Mouse (Mus musculus): ENCODE measurements at regions not wholly inside any gene's neighbourhood (a gene's known extent, or its start where the extent isn't known, plus 50 kb on each side); places are given as distances from the start of the nearest gene placed in this dataset.
"Not testable (repeated sequence)": the region's sequence is repeated elsewhere in the genome, so short reads cannot be mapped to it uniquely, and the experiment has no call there.

DNA sequence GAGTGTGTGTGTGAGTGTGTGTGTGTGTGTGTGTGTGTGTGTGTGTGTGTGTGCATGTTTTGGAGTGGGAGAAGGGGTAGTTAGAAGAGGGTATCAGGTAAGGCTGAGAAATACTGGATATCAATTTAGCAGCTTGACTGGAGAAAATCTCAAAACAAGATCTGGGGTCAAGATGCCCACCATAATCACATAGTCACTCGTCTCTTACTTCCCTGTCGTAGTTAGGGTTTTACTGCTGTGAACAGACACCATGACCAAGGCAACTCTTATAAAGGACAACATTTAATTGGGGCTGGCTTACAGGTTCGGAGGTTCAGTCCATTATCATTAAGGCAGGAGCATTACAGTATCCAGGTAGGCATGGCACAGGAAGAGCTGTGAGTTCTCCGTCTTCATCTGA lies 177.4 kb downstream of the Ifng start:
- H3K9ac ChIP-seq (replicated peaks; ENCODE audit: low read depth, low read length); H3K4me3 ChIP-seq (ENCODE audit: low read depth, low read length); H3K27ac ChIP-seq (ENCODE audit: low read depth, low read length); H3K36me3 ChIP-seq (ENCODE audit: control insufficient read depth, insufficient read depth, low read length); H3K27me3 ChIP-seq (ENCODE audit: control insufficient read depth, insufficient read depth, low read length); H3K4me2 ChIP-seq (ENCODE audit: low read depth, low read length); H3K9me3 ChIP-seq (ENCODE audit: control insufficient read depth, low read length); ATAC-seq (ENCODE audit: low read depth); H3K4me1 ChIP-seq (ENCODE audit: control insufficient read depth, insufficient read depth, low read length): not testable (repeated sequence)
- WGBS: 97% methylated on average over 4 of the region's 4 CpGs

DNA sequence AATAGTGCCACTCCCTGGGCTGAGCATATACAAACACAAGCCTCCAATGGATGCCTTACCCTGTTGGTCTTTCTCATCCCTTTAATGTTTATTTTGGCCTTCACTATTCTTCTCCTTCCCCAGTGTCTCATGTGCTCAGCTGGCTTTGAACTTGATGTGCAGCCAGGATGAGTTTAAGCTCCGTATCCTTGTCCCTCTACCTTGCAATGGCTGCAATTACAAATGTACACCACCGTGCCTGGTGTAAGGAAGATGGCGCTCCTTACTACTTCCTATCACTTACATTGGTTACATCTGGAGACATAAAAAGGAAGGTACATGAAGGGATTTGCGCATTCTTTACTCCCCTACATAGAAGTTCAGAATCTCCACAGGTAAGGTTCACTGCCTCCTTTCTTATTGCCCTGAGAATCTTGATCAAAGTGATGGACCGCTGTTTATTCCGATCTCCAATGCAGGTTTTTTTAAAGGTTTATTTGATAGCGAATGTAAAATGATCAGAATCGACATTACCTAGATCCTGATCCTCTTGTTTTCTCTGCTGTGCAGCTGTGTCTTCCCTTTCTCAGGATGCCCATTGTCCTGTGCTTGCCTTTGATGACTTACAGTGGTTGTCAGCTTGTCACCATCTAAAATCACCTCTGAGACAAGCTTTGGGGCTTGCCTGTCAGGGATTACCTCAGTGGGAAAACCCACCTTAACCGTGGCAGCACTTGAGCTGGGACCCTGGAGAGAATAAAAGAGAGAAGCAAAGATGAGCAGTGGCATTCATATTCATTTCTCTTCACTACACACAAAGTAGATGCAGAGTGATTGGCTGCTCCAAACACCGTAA lies 178.1 kb downstream of the Ifng start:
- Histone ChIP-seq H3K27ac (ENCODE audit: low read depth, low read length) (no peak overlapping the region), H3K9ac (replicated peaks; ENCODE audit: low read depth, low read length) (no peak overlapping the region), H3K27me3 (ENCODE audit: control insufficient read depth, insufficient read depth, low read length) (no peaks in the 10 kb centered on the region), H3K9me3 (ENCODE audit: control insufficient read depth, low read length) (no peaks in the 10 kb centered on the region), H3K4me3 (ENCODE audit: low read depth, low read length) (no peak overlapping the region), H3K4me1 (ENCODE audit: control insufficient read depth, insufficient read depth, low read length) (no peaks in the 10 kb centered on the region), H3K4me2 (ENCODE audit: low read depth, low read length) (no peak overlapping the region), H3K36me3 (ENCODE audit: control insufficient read depth, insufficient read depth, low read length) (no peaks in the 10 kb centered on the region)
- 93% methylated on average over 10 of the region's 10 CpGs for WGBS
- ATAC-seq (ENCODE audit: low read depth): no peak

DNA sequence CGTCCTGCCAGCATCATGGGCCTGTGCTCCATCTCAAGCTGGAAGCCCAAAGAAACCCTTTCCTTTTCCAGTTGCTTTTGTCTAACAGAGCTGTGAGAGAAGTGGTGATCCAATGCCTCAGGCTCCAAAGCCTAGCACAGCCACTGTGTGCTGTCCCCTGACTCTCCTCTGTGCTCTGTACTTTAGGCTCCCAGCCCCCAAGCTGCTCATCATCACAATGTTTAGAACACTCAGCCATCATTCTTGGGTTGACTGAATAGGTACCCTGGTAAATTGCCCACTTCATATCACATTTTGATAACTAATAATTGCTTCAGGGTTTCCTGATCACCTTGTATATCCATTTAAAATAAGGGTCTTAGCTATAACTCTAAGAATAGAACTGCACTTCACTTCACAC lies 178.8 kb downstream of the Ifng start:
- Histone ChIP-seq H3K4me1 (ENCODE audit: control insufficient read depth, insufficient read depth, low read length) (no peaks in the 10 kb centered on the region), H3K9me3 (ENCODE audit: control insufficient read depth, low read length) (no peaks in the 10 kb centered on the region), H3K27ac (ENCODE audit: low read depth, low read length) (no peak overlapping the region), H3K4me2 (ENCODE audit: low read depth, low read length) (no peak overlapping the region), H3K9ac (replicated peaks; ENCODE audit: low read depth, low read length) (no peak overlapping the region), H3K4me3 (ENCODE audit: low read depth, low read length) (no peak overlapping the region), H3K36me3 (ENCODE audit: control insufficient read depth, insufficient read depth, low read length) (no peaks in the 10 kb centered on the region), H3K27me3 (ENCODE audit: control insufficient read depth, insufficient read depth, low read length) (no peaks in the 10 kb centered on the region)
- 95% methylated on average over 1 of the region's 1 CpGs for WGBS
- ATAC-seq (ENCODE audit: low read depth): no peak

DNA sequence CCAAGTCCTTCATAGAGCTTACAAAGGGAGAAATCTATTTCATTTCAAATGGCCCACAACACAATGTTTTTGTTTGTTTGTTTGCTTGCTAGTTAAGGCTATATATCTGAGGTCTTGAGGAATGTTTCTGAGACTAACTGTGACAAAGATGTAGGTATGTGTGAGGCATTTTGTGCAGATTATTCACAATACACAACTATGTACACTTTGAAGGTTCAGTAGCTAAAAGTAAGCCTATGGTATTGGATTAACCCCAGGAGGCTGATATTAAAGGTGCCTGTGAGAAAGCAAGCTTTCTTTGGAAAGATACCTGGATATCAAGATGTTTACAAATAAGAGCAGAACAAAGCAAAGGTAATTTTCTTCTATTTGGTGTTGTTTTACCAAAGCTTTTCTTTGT lies 179.8 kb downstream of the Ifng start:
- ATAC-seq (ENCODE audit: low read depth): no peak

DNA sequence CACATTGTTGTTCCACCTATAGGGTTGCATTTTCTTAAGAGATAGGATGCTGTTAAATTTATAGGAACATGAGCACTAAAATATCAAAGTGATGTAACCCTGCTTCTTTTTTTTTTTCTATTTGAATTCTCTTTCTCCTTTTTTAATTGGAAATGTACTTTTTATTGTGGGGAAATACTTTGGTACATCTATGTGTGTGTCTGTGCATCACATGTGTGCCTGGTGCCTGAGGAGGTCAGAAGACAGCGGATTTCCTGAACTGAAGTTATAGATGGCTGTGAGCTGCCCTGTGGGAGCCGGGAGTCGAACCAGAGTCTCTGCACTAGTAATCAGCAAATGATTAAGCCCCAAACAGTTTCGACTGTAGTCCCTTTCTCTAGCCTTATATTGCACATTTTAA lies 180.7 kb downstream of the Ifng start:
- no peak overlapping the region for H3K27ac ChIP-seq (ENCODE audit: low read depth, low read length)
- 86% methylated on average over 4 of the region's 4 CpGs for WGBS

More for the DNA sequence above, 179.8 kb downstream of the Ifng start:
- Histone ChIP-seq H3K4me1 (ENCODE audit: control insufficient read depth, insufficient read depth, low read length) (no peaks in the 10 kb centered on the region), H3K4me3 (ENCODE audit: low read depth, low read length) (no peak overlapping the region), H3K4me2 (ENCODE audit: low read depth, low read length) (no peak overlapping the region), H3K27ac (ENCODE audit: low read depth, low read length) (no peak overlapping the region), H3K27me3 (ENCODE audit: control insufficient read depth, insufficient read depth, low read length) (no peaks in the 10 kb centered on the region), H3K9ac (replicated peaks; ENCODE audit: low read depth, low read length) (no peak overlapping the region), H3K36me3 (ENCODE audit: control insufficient read depth, insufficient read depth, low read length) (no peaks in the 10 kb centered on the region), H3K9me3 (ENCODE audit: control insufficient read depth, low read length) (no peaks in the 10 kb centered on the region)

DNA sequence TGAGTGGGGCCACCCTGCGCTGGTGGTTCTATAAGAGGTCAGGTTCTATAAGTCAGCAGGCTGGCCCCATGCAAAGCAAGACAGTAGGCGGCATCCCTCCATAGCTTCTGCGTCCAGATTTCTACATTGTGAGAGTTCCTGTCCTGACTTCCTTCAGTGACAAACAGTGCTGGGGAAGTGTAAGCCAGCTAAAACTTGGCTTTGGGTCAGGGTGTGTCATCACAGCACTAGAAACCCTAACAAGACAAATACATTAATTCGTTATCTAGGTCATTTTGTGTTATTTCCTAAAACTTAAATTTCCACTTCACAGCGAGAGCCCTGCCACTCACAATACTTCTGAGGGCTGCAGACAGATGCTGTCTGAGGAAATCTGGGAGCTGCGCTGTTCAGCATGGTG lies 181.3 kb downstream of the Ifng start:
- H3K9me3 ChIP-seq (ENCODE audit: control insufficient read depth, low read length): no peaks in the 10 kb centered on the region
- H3K36me3 ChIP-seq (ENCODE audit: control insufficient read depth, insufficient read depth, low read length): no peaks in the 10 kb centered on the region

More for the DNA sequence above, 180.7 kb downstream of the Ifng start:
- H3K4me2 ChIP-seq (ENCODE audit: low read depth, low read length): no peak overlapping the region
- no peaks in the 10 kb centered on the region for H3K9me3 ChIP-seq (ENCODE audit: control insufficient read depth, low read length)
- H3K4me1 ChIP-seq (ENCODE audit: control insufficient read depth, insufficient read depth, low read length): no peaks in the 10 kb centered on the region
- H3K36me3 ChIP-seq (ENCODE audit: control insufficient read depth, insufficient read depth, low read length): no peaks in the 10 kb centered on the region
- no peaks in the 10 kb centered on the region for H3K27me3 ChIP-seq (ENCODE audit: control insufficient read depth, insufficient read depth, low read length)
- ATAC-seq (ENCODE audit: low read depth): no peak
- H3K4me3 ChIP-seq (ENCODE audit: low read depth, low read length): no peak overlapping the region
- H3K9ac ChIP-seq (replicated peaks; ENCODE audit: low read depth, low read length): no peak overlapping the region

DNA sequence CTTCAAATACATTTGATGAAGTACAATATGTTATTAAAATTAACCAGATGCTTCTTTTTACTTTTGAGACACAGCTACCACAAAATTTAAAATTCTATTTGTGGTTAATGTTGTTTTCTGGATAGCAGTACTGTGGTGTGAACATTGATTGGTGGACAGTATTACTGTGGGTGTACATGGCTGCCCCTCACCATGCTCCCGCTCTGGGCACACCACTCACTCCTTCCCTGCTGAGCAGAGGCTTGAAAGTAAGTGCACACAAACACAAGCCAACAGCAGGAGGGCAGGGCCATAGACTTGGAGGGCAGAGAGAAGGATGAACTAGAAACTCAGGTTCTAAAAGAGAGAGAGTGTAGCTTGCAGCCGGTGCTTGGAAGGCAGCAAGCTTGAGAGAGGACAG lies 182.1 kb downstream of the Ifng start:
- ATAC-seq (ENCODE audit: low read depth): no peak
- Histone ChIP-seq H3K9me3 (ENCODE audit: control insufficient read depth, low read length) (no peaks in the 10 kb centered on the region), H3K27ac (ENCODE audit: low read depth, low read length) (no peak overlapping the region), H3K36me3 (ENCODE audit: control insufficient read depth, insufficient read depth, low read length) (no peaks in the 10 kb centered on the region), H3K4me2 (ENCODE audit: low read depth, low read length) (no peak overlapping the region), H3K27me3 (ENCODE audit: control insufficient read depth, insufficient read depth, low read length) (no peaks in the 10 kb centered on the region), H3K9ac (replicated peaks; ENCODE audit: low read depth, low read length) (no peak overlapping the region), H3K4me3 (ENCODE audit: low read depth, low read length) (no peak overlapping the region), H3K4me1 (ENCODE audit: control insufficient read depth, insufficient read depth, low read length) (no peaks in the 10 kb centered on the region)
- 84% methylated on average over 2 of the region's 2 CpGs for WGBS

More for the DNA sequence above, 181.3 kb downstream of the Ifng start:
- 82% methylated on average over 6 of the region's 6 CpGs for WGBS
- ATAC-seq (ENCODE audit: low read depth): no peak
- no peak overlapping the region for H3K4me2 ChIP-seq (ENCODE audit: low read depth, low read length)
- no peak overlapping the region for H3K9ac ChIP-seq (replicated peaks; ENCODE audit: low read depth, low read length)
- H3K4me1 ChIP-seq (ENCODE audit: control insufficient read depth, insufficient read depth, low read length): no peaks in the 10 kb centered on the region
- no peaks in the 10 kb centered on the region for H3K27me3 ChIP-seq (ENCODE audit: control insufficient read depth, insufficient read depth, low read length)
- no peak overlapping the region for H3K4me3 ChIP-seq (ENCODE audit: low read depth, low read length)
- H3K27ac ChIP-seq (ENCODE audit: low read depth, low read length): no peak overlapping the region

DNA sequence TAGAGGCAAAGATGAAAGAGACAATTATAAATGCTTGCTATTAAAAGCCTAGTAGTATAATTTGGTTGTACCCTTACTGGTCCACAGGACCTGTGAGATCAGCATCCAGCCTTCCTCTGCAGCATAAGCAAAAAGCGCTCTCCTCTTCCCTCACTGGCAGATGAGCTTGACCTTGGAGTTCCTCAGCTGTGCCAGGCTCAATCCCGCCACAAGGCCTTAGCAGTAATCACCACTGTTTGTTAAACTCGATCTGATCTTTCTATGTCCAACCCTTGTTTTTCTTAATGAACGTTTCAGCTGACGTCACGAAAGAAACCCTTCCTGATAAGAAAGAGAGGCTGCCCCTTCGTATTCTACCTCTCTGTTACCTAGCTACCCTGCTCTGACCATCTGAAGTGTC lies 183.5 kb downstream of the Ifng start:
- H3K9me3 ChIP-seq (ENCODE audit: control insufficient read depth, low read length): no peaks in the 10 kb centered on the region
- 85% methylated on average over 7 of the region's 7 CpGs for WGBS

DNA sequence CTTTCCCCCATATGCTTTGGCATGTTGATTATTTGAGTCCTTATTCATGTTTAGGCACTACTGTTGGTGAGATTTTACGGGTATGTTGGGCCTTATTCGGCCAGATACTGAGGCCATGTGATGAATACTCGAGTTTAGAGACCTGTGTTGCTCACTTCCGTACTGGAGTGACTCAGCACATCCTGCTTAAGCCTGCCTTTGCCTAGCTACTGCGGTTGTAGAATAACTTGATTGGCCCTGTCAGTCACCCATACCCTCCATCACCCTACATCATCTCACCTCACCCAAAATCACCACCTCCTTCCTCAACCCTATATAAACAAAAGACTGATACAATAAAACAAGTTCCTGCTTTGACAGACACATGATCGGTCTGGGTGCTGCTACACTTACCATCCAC lies 187.2 kb downstream of the Ifng start:
- WGBS: 91% methylated on average over 6 of the region's 6 CpGs
- Histone ChIP-seq H3K27me3 (ENCODE audit: control insufficient read depth, insufficient read depth, low read length) (no peaks in the 10 kb centered on the region), H3K4me2 (ENCODE audit: low read depth, low read length) (no peak overlapping the region), H3K4me1 (ENCODE audit: control insufficient read depth, insufficient read depth, low read length) (no peaks in the 10 kb centered on the region), H3K27ac (ENCODE audit: low read depth, low read length) (no peak overlapping the region), H3K9ac (replicated peaks; ENCODE audit: low read depth, low read length) (no peak overlapping the region), H3K36me3 (ENCODE audit: control insufficient read depth, insufficient read depth, low read length) (no peaks in the 10 kb centered on the region), H3K9me3 (ENCODE audit: control insufficient read depth, low read length) (no peaks in the 10 kb centered on the region), H3K4me3 (ENCODE audit: low read depth, low read length) (no peak overlapping the region)
- ATAC-seq (ENCODE audit: low read depth): no peak

More for the DNA sequence above, 183.5 kb downstream of the Ifng start:
- Histone ChIP-seq H3K27ac (ENCODE audit: low read depth, low read length) (no peak overlapping the region), H3K4me2 (ENCODE audit: low read depth, low read length) (no peak overlapping the region), H3K4me3 (ENCODE audit: low read depth, low read length) (no peak overlapping the region), H3K36me3 (ENCODE audit: control insufficient read depth, insufficient read depth, low read length) (no peaks in the 10 kb centered on the region), H3K27me3 (ENCODE audit: control insufficient read depth, insufficient read depth, low read length) (no peaks in the 10 kb centered on the region), H3K9ac (replicated peaks; ENCODE audit: low read depth, low read length) (no peak overlapping the region), H3K4me1 (ENCODE audit: control insufficient read depth, insufficient read depth, low read length) (no peaks in the 10 kb centered on the region)
- no peak for ATAC-seq (ENCODE audit: low read depth)

Data from neural tube, embryonic 14.5 days (tissue).